Mouse (Mus musculus) liver, postnatal 0 days (tissue): ENCODE measurements around the gene Prdm10. TPM values are rescaled to one million over a fixed set of nuclear protein-coding genes. Genes with fewer than 3 reads are reported as not detected.
A peak's percentile ranks its signal among the peaks of the same experiment; 100 is the strongest.

Source experiments
- ATAC-seq: fragments of 200-750 bp; cut with Nextera tagmentation; 2 replicates; pipeline ENCODE4 v1.8.0; 2017; ENCODE audit warnings: mild to moderate bottlenecking, moderate library complexity
- DNase-seq: peaks from one replicate; pipeline ENCODE4 v3.0.0-alpha.2; 2016
- H3K27ac ChIP-seq: fragments of 300-500 bp; sonication (generic); 2 replicates; pipeline ENCODE4 v1.5.1; 2014; ENCODE audit warnings: antibody characterized with exemption, moderate library complexity, mild to moderate bottlenecking, low read depth
- H3K27me3 ChIP-seq: fragments of 300-500 bp; sonication (generic); 2 replicates; pipeline ENCODE4 v1.6.1; 2014; ENCODE audit warnings: low read length, control low read depth, mixed read lengths; ENCODE audit not compliant: insufficient read depth
- H3K36me3 ChIP-seq: fragments of 300-500 bp; sonication (generic); replicated peaks from 2 replicates; pipeline ENCODE4 v1.6.1; 2014; ENCODE audit warnings: mild to moderate bottlenecking, control low read depth, low read length, moderate library complexity, mixed read lengths; ENCODE audit not compliant: insufficient read depth
- H3K4me1 ChIP-seq: fragments of 300-500 bp; sonication (generic); 2 replicates; pipeline ENCODE4 v1.6.1; 2014; ENCODE audit warnings: antibody characterized with exemption, mild to moderate bottlenecking, control low read depth; ENCODE audit not compliant: insufficient read depth
- H3K4me2 ChIP-seq: fragments of 300-500 bp; sonication (generic); 2 replicates; pipeline ENCODE4 v1.6.1; 2014; ENCODE audit warnings: low read depth, mild to moderate bottlenecking, low read length, moderate library complexity, mixed read lengths
- H3K4me3 ChIP-seq: fragments of 300-500 bp; sonication (generic); 2 replicates; pipeline ENCODE4 v1.5.1; 2014; ENCODE audit warnings: low read depth, low read length
- H3K9ac ChIP-seq: fragments of 300-500 bp; sonication (generic); replicated peaks from 2 replicates; pipeline ENCODE4 v1.6.1; 2014; ENCODE audit warnings: mild to moderate bottlenecking, moderate library complexity
- H3K9me3 ChIP-seq: fragments of 300-500 bp; sonication (generic); 2 replicates; pipeline ENCODE4 v1.6.1; 2016; ENCODE audit warnings: mild to moderate bottlenecking, control low read depth, low read length, mixed read lengths
- CTCF ChIP-seq: sonication (generic); IDR thresholded peaks from 2 replicates; pipeline ENCODE4 v1.5.1; 2016; ENCODE audit warnings: antibody characterized with exemption, low read depth
- EP300 ChIP-seq: IDR thresholded peaks from 2 replicates; pipeline ENCODE4 v1.6.1; 2016; ENCODE audit warnings: antibody characterized with exemption, low read depth, mild to moderate bottlenecking
- WGBS: fragments of 180-500 bp; shearing (Covaris S2); extraction: QIAGEN DNeasy Blood & Tissue Kit; methylation state at CpG from one replicate; pipeline ENCODE4 v1.1.7; 2014; ENCODE audit not compliant: insufficient replicate concordance; 5-methylcytosine and 5-hydroxymethylcytosine counted together
- polyA plus RNA-seq: library from polyadenylated mRNA; unstranded; fragments of >200 nt; fragmentation: Nextera tagmentation; extraction: Ambion mirVana; gene quantifications from 2 replicates; pipeline ENCODE4 v1.2.1, GENCODE M21; 2015

Gene Prdm10
- polyA plus RNA-seq, 1 experiment from 2014 or later: 1.5 TPM

- Histone ChIP-seq H3K36me3 (peaks cover 12% of the 10 kb centered on the region), H3K27me3 (no peaks in the 10 kb centered on the region), H3K4me2 (peak overlapping the region; percentile 87), H3K27ac (peak overlapping the region; percentile 73; the same call in 1 of the 2 replicates), H3K9ac (peak overlapping the region; percentile 93; the same call in 1 of the 2 replicates), H3K4me1 (peaks cover 17% of the 10 kb centered on the region), H3K4me3 (peak overlapping the region; percentile 98), H3K9me3 (no peaks in the 10 kb centered on the region)
- WGBS: 73% methylated on average over 5 of the region's 5 CpGs
- no peak for ATAC-seq
- TF ChIP-seq CTCF (no peak), EP300 (no peak)
- no peak for DNase-seq
Measured at GRCm38 (mm10) chr9:31387206-31387605, 106.9 kb downstream of the Prdm10 start.

- peaks cover 82% of the 10 kb centered on the region for H3K36me3 ChIP-seq
- H3K27ac ChIP-seq: no peak overlapping the region
- H3K4me3 ChIP-seq: no peak overlapping the region
- DNase-seq (peak; percentile 82), ATAC-seq (peak; percentile 55)
- H3K9ac ChIP-seq: no peak overlapping the region
- no peaks in the 10 kb centered on the region for H3K27me3 ChIP-seq
- H3K4me2 ChIP-seq: no peak overlapping the region
- 47% methylated on average over 4 of the region's 4 CpGs for WGBS
- no peaks in the 10 kb centered on the region for H3K4me1 ChIP-seq
- no peak for TF ChIP-seq EP300
- TF ChIP-seq CTCF: peak; percentile 86
- H3K9me3 ChIP-seq: no peaks in the 10 kb centered on the region
Measured at GRCm38 (mm10) chr9:31400441-31400840, 120.1 kb downstream of the Prdm10 start.

- Histone ChIP-seq H3K27me3 (no peaks in the 10 kb centered on the region), H3K36me3 (peaks cover 59% of the 10 kb centered on the region), H3K9me3 (no peaks in the 10 kb centered on the region), H3K4me1 (no peaks in the 10 kb centered on the region), H3K27ac (no peak overlapping the region), H3K4me2 (no peak overlapping the region), H3K4me3 (no peak overlapping the region), H3K9ac (no peak overlapping the region)
- 82% methylated on average over 2 of the region's 2 CpGs for WGBS
- DNase-seq: no peak
- TF ChIP-seq EP300 (no peak), CTCF (no peak)
- no peak for ATAC-seq
Measured at GRCm38 (mm10) chr9:31404311-31404710, 124.0 kb downstream of the Prdm10 start.

- TF ChIP-seq EP300: no peak
- TF ChIP-seq CTCF: peak; percentile 81
- H3K9me3 ChIP-seq: no peaks in the 10 kb centered on the region
- no peak overlapping the region for H3K27ac ChIP-seq
- 67% methylated on average over 6 of the region's 6 CpGs for WGBS
- H3K36me3 ChIP-seq: peaks cover 63% of the 10 kb centered on the region
- ATAC-seq (no peak), DNase-seq (peak; percentile 35)
- H3K4me2 ChIP-seq: no peak overlapping the region
- no peak overlapping the region for H3K9ac ChIP-seq
- no peaks in the 10 kb centered on the region for H3K4me1 ChIP-seq
- no peak overlapping the region for H3K4me3 ChIP-seq
- H3K27me3 ChIP-seq: no peaks in the 10 kb centered on the region
Measured at GRCm38 (mm10) chr9:31405217-31405616, 124.9 kb downstream of the Prdm10 start.

- H3K36me3 ChIP-seq: peaks cover 68% of the 10 kb centered on the region
- no peak for ATAC-seq
- WGBS: 84% methylated on average over 4 of the region's 4 CpGs
- H3K4me1 ChIP-seq: no peaks in the 10 kb centered on the region
- no peak for DNase-seq
- no peak overlapping the region for H3K27ac ChIP-seq
- no peak overlapping the region for H3K9ac ChIP-seq
- TF ChIP-seq CTCF: no peak
- TF ChIP-seq EP300: no peak
- no peak overlapping the region for H3K4me2 ChIP-seq
- no peak overlapping the region for H3K4me3 ChIP-seq
- H3K9me3 ChIP-seq: no peaks in the 10 kb centered on the region
- H3K27me3 ChIP-seq: no peaks in the 10 kb centered on the region
Measured at GRCm38 (mm10) chr9:31412165-31412564, 131.8 kb downstream of the Prdm10 start.

GRCm38 (mm10) chr9:31418821-31419220, 138.5 kb downstream of the Prdm10 start:
- peaks cover 60% of the 10 kb centered on the region for H3K36me3 ChIP-seq
- H3K9ac ChIP-seq: no peak overlapping the region
- DNase-seq (no peak), ATAC-seq (0 out of 2 replicates have a peak, but pooled peaks have one; percentile 7)
- WGBS: 75% methylated on average over 1 of the region's 1 CpGs
- no peak for TF ChIP-seq EP300
- TF ChIP-seq CTCF: no peak
- no peak overlapping the region for H3K4me3 ChIP-seq
- no peaks in the 10 kb centered on the region for H3K27me3 ChIP-seq
- no peak overlapping the region for H3K27ac ChIP-seq
- H3K9me3 ChIP-seq: no peaks in the 10 kb centered on the region
- no peaks in the 10 kb centered on the region for H3K4me1 ChIP-seq
- no peak overlapping the region for H3K4me2 ChIP-seq

- peaks cover 33% of the 10 kb centered on the region for H3K36me3 ChIP-seq
- H3K4me3 ChIP-seq: no peak overlapping the region
- TF ChIP-seq EP300 (no peak), CTCF (no peak)
- H3K9ac ChIP-seq: no peak overlapping the region
- peak; percentile 40; the same call in 1 of the 2 replicates for ATAC-seq
- no peaks in the 10 kb centered on the region for H3K9me3 ChIP-seq
- WGBS: 74% methylated on average over 5 of the region's 5 CpGs
- H3K27me3 ChIP-seq: no peaks in the 10 kb centered on the region
- H3K4me2 ChIP-seq: no peak overlapping the region
- DNase-seq: no peak
- H3K4me1 ChIP-seq: no peaks in the 10 kb centered on the region
- H3K27ac ChIP-seq: no peak overlapping the region
Measured at GRCm38 (mm10) chr9:31422143-31422542, 141.8 kb downstream of the Prdm10 start.
